Mouse (Mus musculus) urinary bladder, adult 2 months (tissue): ENCODE results near the gene Dlx4. TPM values are rescaled to one million over a fixed set of nuclear protein-coding genes. Genes with fewer than 3 reads are reported as not detected.

Source experiments
- DNase-seq: peaks from one replicate; pipeline ENCODE4 v3.0.0; 2022; ENCODE audit warnings: low spot score
- polyA plus RNA-seq: library from polyadenylated mRNA; depleted of rRNA; stranded (reverse); fragments of >200 nt; gene quantifications from 2 replicates; pipeline ENCODE4 v1.2.3, GENCODE M21; 2012

Gene Dlx4
- polyA plus RNA-seq, 1 experiment, result 0.36 TPM

GRCm38 (mm10) chr11:95142980-95143575 is 3.0 kb downstream of the Dlx4 start:
- DNase-seq, result no peak

- DNase-seq, result no peak
These were observed 3.8 kb downstream of the Dlx4 start for GRCm38 (mm10) chr11:95142258-95142657.

- no peak for DNase-seq
These were observed 6.2 kb downstream of the Dlx4 start for GRCm38 (mm10) chr11:95139871-95140270.

- no peak for DNase-seq
These were observed 8.8 kb downstream of the Dlx4 start for GRCm38 (mm10) chr11:95137281-95137680.

- no peak for DNase-seq
These were observed 12.7 kb downstream of the Dlx4 start for GRCm38 (mm10) chr11:95133321-95133720.

GRCm38 (mm10) chr11:95130668-95131252 is 15.3 kb downstream of the Dlx4 start:
- no peak for DNase-seq

GRCm38 (mm10) chr11:95128359-95128758 is 17.7 kb downstream of the Dlx4 start:
- no peak for DNase-seq

GRCm38 (mm10) chr11:95126272-95127245 is 19.5 kb downstream of the Dlx4 start:
- no peak for DNase-seq

GRCm38 (mm10) chr11:95125366-95125948 is 20.6 kb downstream of the Dlx4 start:
- DNase-seq, result no peak

GRCm38 (mm10) chr11:95122100-95122489 is 24.0 kb downstream of the Dlx4 start:
- DNase-seq, result no peak

- no peak for DNase-seq
These were observed 24.6 kb downstream of the Dlx4 start for GRCm38 (mm10) chr11:95121161-95122099.

- DNase-seq, result no peak
These were observed 25.4 kb downstream of the Dlx4 start for GRCm38 (mm10) chr11:95120633-95121020.

GRCm38 (mm10) chr11:95119990-95120632 is 26.0 kb downstream of the Dlx4 start, which contains the start of gene Dlx3:
Gene Dlx3, plus strand, starts transcription at chr11:95120119.
- DNase-seq, result no peak

- peak; percentile 66 for DNase-seq
These were observed 27.6 kb downstream of the Dlx4 start for GRCm38 (mm10) chr11:95118505-95118904.

- DNase-seq, result peak; percentile 34
These were observed 29.0 kb downstream of the Dlx4 start for GRCm38 (mm10) chr11:95117030-95117429.

- DNase-seq, result no peak
These were observed 36.0 kb downstream of the Dlx4 start for GRCm38 (mm10) chr11:95110081-95110480.

- DNase-seq, result no peak
These were observed 37.1 kb downstream of the Dlx4 start for GRCm38 (mm10) chr11:95109000-95109399.

GRCm38 (mm10) chr11:95106440-95107236 is 39.4 kb downstream of the Dlx4 start:
- no peak for DNase-seq

GRCm38 (mm10) chr11:95105274-95105874 is 40.7 kb downstream of the Dlx4 start:
- no peak for DNase-seq
